Mouse (Mus musculus) layer of hippocampus, adult 18-20 months (tissue): Measurements from ENCODE around the gene Nuak2. TPM values are rescaled to one million over a fixed set of nuclear protein-coding genes. Genes with fewer than 3 reads are reported as not detected.
A peak's percentile ranks its signal among the peaks of the same experiment; 100 is the strongest.

Experiments
- DNase-seq, 2 experiments: peaks; one replicate each; pipeline ENCODE4 v3.0.0; 2022; ENCODE audit warnings: low spot score in 2 of 2
- total RNA-seq, 2 experiments: library from RNA; stranded (reverse); gene quantifications; 2 replicates each; pipeline ENCODE4 v1.2.3; 2021

Gene Nuak2
- total RNA-seq, 2 experiments from 2014 or later, result 1.6 to 1.9 TPM

DNA sequence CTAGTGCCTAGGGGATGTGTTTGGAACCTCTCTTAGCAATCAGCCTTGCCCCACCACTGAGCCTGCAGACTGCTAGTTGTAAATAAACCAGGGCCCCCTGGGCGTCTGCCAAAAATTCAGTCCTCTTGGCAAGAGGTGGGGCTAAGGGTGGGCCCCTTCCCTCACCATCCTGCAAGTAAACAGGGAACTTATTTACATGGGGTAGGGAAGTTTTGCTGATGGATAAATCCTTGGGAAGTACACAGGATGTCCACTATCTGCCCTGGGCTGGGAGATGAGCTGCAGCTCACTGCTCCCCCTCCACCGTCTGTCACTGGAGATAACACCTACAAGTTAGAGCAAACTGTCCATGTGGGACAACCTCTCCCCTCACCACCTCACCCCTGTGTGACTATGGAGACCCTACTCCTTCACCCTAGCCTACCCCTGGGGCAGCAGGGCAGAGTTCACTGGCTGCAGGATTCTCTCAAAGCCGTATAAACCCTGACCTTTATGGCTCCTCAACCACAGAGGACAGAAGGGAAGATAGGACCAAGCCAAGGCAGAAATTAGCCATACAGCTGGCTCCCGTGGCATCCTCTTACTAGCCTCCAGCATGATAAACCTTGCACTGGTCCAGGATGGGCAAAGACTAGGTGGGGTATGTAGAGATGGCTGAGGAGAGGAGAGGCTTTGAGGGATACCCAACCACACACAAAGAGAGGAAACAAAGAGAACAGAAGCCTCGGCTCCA, 58.4 kb downstream of the Nuak2 start:
- DNase-seq, result no peak

DNA sequence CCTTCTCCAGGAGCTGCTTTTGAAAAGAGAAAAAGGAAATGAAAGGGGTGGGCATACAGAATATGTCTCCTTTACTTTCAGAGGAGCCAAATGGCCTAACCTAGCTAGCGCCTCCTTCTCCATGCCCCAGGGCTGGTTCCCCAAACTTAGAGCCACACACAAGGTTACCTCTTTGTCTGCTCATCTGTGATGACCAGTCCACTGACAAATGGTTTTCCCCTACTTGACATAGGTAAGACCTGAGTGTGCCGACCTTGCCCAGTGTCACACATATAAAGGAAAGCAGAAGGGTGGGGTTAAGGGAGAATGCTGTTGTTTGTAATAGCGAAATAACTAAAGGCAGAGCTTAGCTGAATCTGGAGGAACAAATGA, 58.9 kb downstream of the Nuak2 start:
- DNase-seq, result no peak

- DNase-seq, result peak in 1 of 2 experiments; percentile 72
These were observed 59.3 kb downstream of the Nuak2 start for GRCm38 (mm10) chr1:132375256-132375655.

GRCm38 (mm10) chr1:132376211-132377054, 60.5 kb downstream of the Nuak2 start:
- DNase-seq, result no peak

- DNase-seq, result no peak
These were observed 61.1 kb downstream of the Nuak2 start for GRCm38 (mm10) chr1:132377055-132377365.

DNA sequence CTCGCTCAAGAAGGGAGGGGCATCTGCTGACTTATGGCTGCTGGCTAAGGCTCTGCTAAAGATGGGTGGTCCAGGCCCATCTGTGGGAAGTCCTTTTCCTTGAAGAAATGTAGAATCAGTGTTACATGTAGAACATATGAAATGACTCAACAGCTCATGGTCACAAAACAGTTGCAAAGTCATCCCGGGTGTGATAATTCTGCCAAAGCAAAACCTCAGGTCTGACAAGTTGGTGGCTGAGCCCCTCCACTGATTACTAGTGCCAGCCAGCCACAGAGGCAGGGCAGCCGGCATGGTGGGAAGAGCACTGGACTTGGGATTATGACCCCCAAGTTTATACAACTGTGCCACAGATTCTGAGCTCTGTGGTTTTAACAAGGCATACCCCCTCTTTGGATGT, 61.9 kb downstream of the Nuak2 start:
- no peak for DNase-seq

GRCm38 (mm10) chr1:132380550-132381100, 64.7 kb downstream of the Nuak2 start:
- DNase-seq, result no peak

- no peak for DNase-seq
These were observed 66.0 kb downstream of the Nuak2 start for GRCm38 (mm10) chr1:132381929-132382328.

Other genes starting within 250 kb of the Nuak2 start
- 10 to 100 TPM; 66.4 to 79.3 TPM for gene Mfsd4a, start 248.1 kb upstream of the Nuak2 start, total RNA-seq
- gene Cdk18, start 176.4 kb upstream of the Nuak2 start, total RNA-seq, result 10 to 100 TPM; 21.7 to 29.2 TPM
- under 1 TPM in 1 of 2 experiments, not detected in 1; 0.32 TPM for gene Lemd1, start 124.7 kb upstream of the Nuak2 start, total RNA-seq
- under 1 TPM; 0.45 to 0.48 TPM for gene AC124108.1, start 124.7 kb upstream of the Nuak2 start, total RNA-seq
- not detected for gene Gm10188, start 86.4 kb upstream of the Nuak2 start, total RNA-seq
- 1 to 10 TPM; 4.3 to 5.3 TPM for gene Klhdc8a, start 17.5 kb upstream of the Nuak2 start, total RNA-seq
- 100 to 1,000 TPM; 250 to 270 TPM for gene Tmcc2, start 75.2 kb downstream of the Nuak2 start, total RNA-seq
- gene Dstyk, start 101.4 kb downstream of the Nuak2 start, total RNA-seq, result 10 to 100 TPM; 53.2 to 53.9 TPM
- 10 to 100 TPM; 66.1 to 77.7 TPM for gene Rbbp5, start 161.2 kb downstream of the Nuak2 start, total RNA-seq
- 1 to 10 TPM; 5.3 to 6.3 TPM for gene Tmem81, start 190.1 kb downstream of the Nuak2 start, total RNA-seq
- 10 to 100 TPM; 68.0 to 84.8 TPM for gene Cntn2, start 227.1 kb downstream of the Nuak2 start, total RNA-seq